Mouse (Mus musculus): Measurements from ENCODE around the gene Smg5. TPM values are rescaled to one million over a fixed set of nuclear protein-coding genes. Genes with fewer than 3 reads are reported as not detected.

The Smg5 gene
- polyA plus RNA-seq, 1 experiment from 2014 or later: 49.7 TPM

- Histone ChIP-seq H3K4me1 (ENCODE audit: control insufficient read depth, insufficient read depth, low read depth, low read length) (peaks cover 13% of the 10 kb centered on the region), H3K9me3 (ENCODE audit: control insufficient read depth, low read length) (no peaks in the 10 kb centered on the region), H3K27me3 (replicated peaks; ENCODE audit: control insufficient read depth, insufficient read depth, low read length) (no peaks in the 10 kb centered on the region), H3K4me3 (ENCODE audit: low read length) (no peak overlapping the region), H3K27ac (ENCODE audit: low read depth, low read length) (no peak overlapping the region), H3K4me2 (ENCODE audit: low read length) (no peak overlapping the region), H3K9ac (ENCODE audit: low read depth, low read length) (no peak overlapping the region), H3K36me3 (ENCODE audit: control insufficient read depth, insufficient read depth, low read length) (peaks cover 17% of the 10 kb centered on the region)
- WGBS: 73% methylated on average over 3 of the region's 3 CpGs
- ATAC-seq: no peak
Observed at GRCm38 (mm10) chr3:88339006-88339405, 2.9 kb downstream of the Smg5 start.

GRCm38 (mm10) chr3:88350732-88351131 is 14.7 kb downstream of the Smg5 start:
- no peak overlapping the region for H3K4me3 ChIP-seq (ENCODE audit: low read length)
- no peak overlapping the region for H3K27ac ChIP-seq (ENCODE audit: low read depth, low read length)
- H3K27me3 ChIP-seq (replicated peaks; ENCODE audit: control insufficient read depth, insufficient read depth, low read length): no peaks in the 10 kb centered on the region
- H3K9ac ChIP-seq (ENCODE audit: low read depth, low read length): no peak overlapping the region
- H3K9me3 ChIP-seq (ENCODE audit: control insufficient read depth, low read length): no peaks in the 10 kb centered on the region
- ATAC-seq: no peak
- 95% methylated on average over 13 of the region's 13 CpGs for WGBS
- no peak overlapping the region for H3K4me2 ChIP-seq (ENCODE audit: low read length)
- no peaks in the 10 kb centered on the region for H3K4me1 ChIP-seq (ENCODE audit: control insufficient read depth, insufficient read depth, low read depth, low read length)
- peaks cover 72% of the 10 kb centered on the region for H3K36me3 ChIP-seq (ENCODE audit: control insufficient read depth, insufficient read depth, low read length)

GRCm38 (mm10) chr3:88352907-88353306 is 16.8 kb downstream of the Smg5 start:
- no peak overlapping the region for H3K4me3 ChIP-seq (ENCODE audit: low read length)
- no peak overlapping the region for H3K27ac ChIP-seq (ENCODE audit: low read depth, low read length)
- H3K27me3 ChIP-seq (replicated peaks; ENCODE audit: control insufficient read depth, insufficient read depth, low read length): no peaks in the 10 kb centered on the region
- peaks cover 70% of the 10 kb centered on the region for H3K36me3 ChIP-seq (ENCODE audit: control insufficient read depth, insufficient read depth, low read length)
- 90% methylated on average over 9 of the region's 9 CpGs for WGBS
- ATAC-seq: no peak
- H3K4me2 ChIP-seq (ENCODE audit: low read length): no peak overlapping the region
- no peaks in the 10 kb centered on the region for H3K9me3 ChIP-seq (ENCODE audit: control insufficient read depth, low read length)
- H3K9ac ChIP-seq (ENCODE audit: low read depth, low read length): no peak overlapping the region
- H3K4me1 ChIP-seq (ENCODE audit: control insufficient read depth, insufficient read depth, low read depth, low read length): no peaks in the 10 kb centered on the region

- Histone ChIP-seq H3K9ac (ENCODE audit: low read depth, low read length) (no peak overlapping the region), H3K27me3 (replicated peaks; ENCODE audit: control insufficient read depth, insufficient read depth, low read length) (no peaks in the 10 kb centered on the region), H3K27ac (ENCODE audit: low read depth, low read length) (no peak overlapping the region), H3K4me3 (ENCODE audit: low read length) (no peak overlapping the region), H3K4me2 (ENCODE audit: low read length) (no peak overlapping the region), H3K36me3 (ENCODE audit: control insufficient read depth, insufficient read depth, low read length) (peaks cover 72% of the 10 kb centered on the region), H3K9me3 (ENCODE audit: control insufficient read depth, low read length) (no peaks in the 10 kb centered on the region), H3K4me1 (ENCODE audit: control insufficient read depth, insufficient read depth, low read depth, low read length) (no peaks in the 10 kb centered on the region)
- no peak for ATAC-seq
- WGBS: 96% methylated on average over 8 of the region's 8 CpGs
Observed at GRCm38 (mm10) chr3:88354396-88355165, 18.5 kb downstream of the Smg5 start.

- H3K9ac ChIP-seq (ENCODE audit: low read depth, low read length): no peak overlapping the region
- H3K36me3 ChIP-seq (ENCODE audit: control insufficient read depth, insufficient read depth, low read length): peaks cover 54% of the 10 kb centered on the region
- no peaks in the 10 kb centered on the region for H3K27me3 ChIP-seq (replicated peaks; ENCODE audit: control insufficient read depth, insufficient read depth, low read length)
- no peak for ATAC-seq
- H3K9me3 ChIP-seq (ENCODE audit: control insufficient read depth, low read length): no peaks in the 10 kb centered on the region
- no peaks in the 10 kb centered on the region for H3K4me1 ChIP-seq (ENCODE audit: control insufficient read depth, insufficient read depth, low read depth, low read length)
- no peak overlapping the region for H3K27ac ChIP-seq (ENCODE audit: low read depth, low read length)
- no peak overlapping the region for H3K4me2 ChIP-seq (ENCODE audit: low read length)
- no peak overlapping the region for H3K4me3 ChIP-seq (ENCODE audit: low read length)
- 58% methylated on average over 5 of the region's 5 CpGs for WGBS
Observed at GRCm38 (mm10) chr3:88359584-88359983, 23.5 kb downstream of the Smg5 start.

GRCm38 (mm10) chr3:88359989-88360388 is 23.9 kb downstream of the Smg5 start:
- no peak overlapping the region for H3K27ac ChIP-seq (ENCODE audit: low read depth, low read length)
- no peak overlapping the region for H3K9ac ChIP-seq (ENCODE audit: low read depth, low read length)
- H3K9me3 ChIP-seq (ENCODE audit: control insufficient read depth, low read length): no peaks in the 10 kb centered on the region
- no peak for ATAC-seq
- no peaks in the 10 kb centered on the region for H3K4me1 ChIP-seq (ENCODE audit: control insufficient read depth, insufficient read depth, low read depth, low read length)
- H3K27me3 ChIP-seq (replicated peaks; ENCODE audit: control insufficient read depth, insufficient read depth, low read length): no peaks in the 10 kb centered on the region
- no peak overlapping the region for H3K4me3 ChIP-seq (ENCODE audit: low read length)
- WGBS: 75% methylated on average over 3 of the region's 3 CpGs
- no peak overlapping the region for H3K4me2 ChIP-seq (ENCODE audit: low read length)
- peaks cover 54% of the 10 kb centered on the region for H3K36me3 ChIP-seq (ENCODE audit: control insufficient read depth, insufficient read depth, low read length)

- H3K27me3 ChIP-seq (replicated peaks; ENCODE audit: control insufficient read depth, insufficient read depth, low read length): peaks cover 3% of the 10 kb centered on the region; the same call in 1 of the 2 replicates
Observed at GRCm38 (mm10) chr3:88361096-88361495, 25.0 kb downstream of the Smg5 start.

GRCm38 (mm10) chr3:88361612-88362313 is 25.7 kb downstream of the Smg5 start:
- H3K27ac ChIP-seq (ENCODE audit: low read depth, low read length): no peak overlapping the region
- 87% methylated on average over 2 of the region's 2 CpGs for WGBS
- ATAC-seq: no peak
- H3K9ac ChIP-seq (ENCODE audit: low read depth, low read length): no peak overlapping the region
- H3K4me1 ChIP-seq (ENCODE audit: control insufficient read depth, insufficient read depth, low read depth, low read length): no peaks in the 10 kb centered on the region
- no peaks in the 10 kb centered on the region for H3K9me3 ChIP-seq (ENCODE audit: control insufficient read depth, low read length)
- no peak overlapping the region for H3K4me2 ChIP-seq (ENCODE audit: low read length)
- H3K27me3 ChIP-seq (replicated peaks; ENCODE audit: control insufficient read depth, insufficient read depth, low read length): peaks cover 4% of the 10 kb centered on the region; the same call in 1 of the 2 replicates
- no peak overlapping the region for H3K4me3 ChIP-seq (ENCODE audit: low read length)
- H3K36me3 ChIP-seq (ENCODE audit: control insufficient read depth, insufficient read depth, low read length): peaks cover 41% of the 10 kb centered on the region

More at GRCm38 (mm10) chr3:88361096-88361495, 25.0 kb downstream of the Smg5 start:
- no peak for ATAC-seq
- H3K4me2 ChIP-seq (ENCODE audit: low read length): no peak overlapping the region
- no peaks in the 10 kb centered on the region for H3K4me1 ChIP-seq (ENCODE audit: control insufficient read depth, insufficient read depth, low read depth, low read length)
- H3K36me3 ChIP-seq (ENCODE audit: control insufficient read depth, insufficient read depth, low read length): peaks cover 45% of the 10 kb centered on the region
- H3K27ac ChIP-seq (ENCODE audit: low read depth, low read length): no peak overlapping the region
- no peak overlapping the region for H3K9ac ChIP-seq (ENCODE audit: low read depth, low read length)
- WGBS: 84% methylated on average over 6 of the region's 6 CpGs
- no peaks in the 10 kb centered on the region for H3K9me3 ChIP-seq (ENCODE audit: control insufficient read depth, low read length)
- H3K4me3 ChIP-seq (ENCODE audit: low read length): no peak overlapping the region

GRCm38 (mm10) chr3:88363700-88364099 is 27.6 kb downstream of the Smg5 start:
- peak overlapping the region; percentile 35; the same call in 1 of the 2 replicates for H3K27ac ChIP-seq (ENCODE audit: low read depth, low read length)
- WGBS: 42% methylated on average over 4 of the region's 4 CpGs
- peak; percentile 45; the same call in 1 of the 2 replicates for ATAC-seq

More at GRCm38 (mm10) chr3:88363700-88364099, 27.6 kb downstream of the Smg5 start:
- Histone ChIP-seq H3K4me3 (ENCODE audit: low read length) (no peak overlapping the region), H3K4me1 (ENCODE audit: control insufficient read depth, insufficient read depth, low read depth, low read length) (no peaks in the 10 kb centered on the region), H3K27me3 (replicated peaks; ENCODE audit: control insufficient read depth, insufficient read depth, low read length) (peaks cover 4% of the 10 kb centered on the region; the same call in 1 of the 2 replicates), H3K9me3 (ENCODE audit: control insufficient read depth, low read length) (no peaks in the 10 kb centered on the region), H3K4me2 (ENCODE audit: low read length) (no peak overlapping the region), H3K9ac (ENCODE audit: low read depth, low read length) (no peak overlapping the region), H3K36me3 (ENCODE audit: control insufficient read depth, insufficient read depth, low read length) (peaks cover 28% of the 10 kb centered on the region)
